Mouse (Mus musculus) heart, adult 11 months (tissue): ENCODE data around the gene Neurl4.
"Not testable (repeated sequence)": the region's sequence is repeated elsewhere in the genome, so short reads cannot be mapped to it uniquely, and the experiment has no call there.

Experiments used
- DNase-seq: peaks from one replicate; pipeline ENCODE4 v3.0.0; 2022

Gene Neurl4

GRCm38 (mm10) chr11:69934681-69935080 lies 33.8 kb downstream of the Neurl4 start:
- DNase-seq = no peak

DNA sequence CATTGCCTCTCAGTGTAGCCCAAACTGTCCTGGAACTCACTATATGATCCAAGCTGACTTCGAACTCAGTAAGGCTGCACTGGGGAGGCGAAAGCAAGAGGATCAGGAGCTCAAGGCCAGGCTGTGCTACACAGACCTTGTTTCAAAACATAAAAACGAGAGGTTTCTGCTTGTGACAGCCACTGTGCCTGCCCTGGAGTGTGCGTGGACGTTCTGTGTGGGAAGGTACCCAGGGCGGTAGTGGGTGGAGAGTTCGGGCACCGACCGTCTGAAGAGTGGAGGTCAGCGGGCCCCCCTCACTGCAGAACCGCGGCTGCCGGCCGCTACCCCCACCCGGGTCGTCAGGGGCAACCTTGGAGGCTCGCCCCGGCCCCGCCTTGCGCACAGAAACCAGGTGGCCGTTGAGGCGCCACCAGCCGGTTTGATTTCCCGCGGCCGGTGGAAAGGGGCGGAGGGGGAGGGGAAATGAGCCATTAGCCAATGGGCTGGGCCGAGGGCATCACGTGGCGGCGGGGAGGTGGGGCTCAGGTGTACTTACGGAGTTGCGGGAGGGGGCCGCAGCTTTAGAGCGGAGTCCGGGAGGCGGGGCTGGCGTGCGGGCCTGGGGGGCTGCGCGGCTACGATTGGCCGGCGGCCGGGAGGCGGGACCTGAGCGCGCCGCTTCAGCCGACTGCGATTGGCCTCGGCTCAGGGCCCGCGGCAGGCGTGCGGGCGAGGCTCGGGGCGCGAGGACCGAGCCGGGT lies 34.4 kb downstream of the Neurl4 start, which contains the start of gene Ybx2:
Gene Ybx2, plus strand, starts transcription at position 660 of the 743 bp plus-strand sequence.
- peak; percentile 99 for DNase-seq

GRCm38 (mm10) chr11:69936156-69936555 lies 35.3 kb downstream of the Neurl4 start:
- no peak for DNase-seq

DNA sequence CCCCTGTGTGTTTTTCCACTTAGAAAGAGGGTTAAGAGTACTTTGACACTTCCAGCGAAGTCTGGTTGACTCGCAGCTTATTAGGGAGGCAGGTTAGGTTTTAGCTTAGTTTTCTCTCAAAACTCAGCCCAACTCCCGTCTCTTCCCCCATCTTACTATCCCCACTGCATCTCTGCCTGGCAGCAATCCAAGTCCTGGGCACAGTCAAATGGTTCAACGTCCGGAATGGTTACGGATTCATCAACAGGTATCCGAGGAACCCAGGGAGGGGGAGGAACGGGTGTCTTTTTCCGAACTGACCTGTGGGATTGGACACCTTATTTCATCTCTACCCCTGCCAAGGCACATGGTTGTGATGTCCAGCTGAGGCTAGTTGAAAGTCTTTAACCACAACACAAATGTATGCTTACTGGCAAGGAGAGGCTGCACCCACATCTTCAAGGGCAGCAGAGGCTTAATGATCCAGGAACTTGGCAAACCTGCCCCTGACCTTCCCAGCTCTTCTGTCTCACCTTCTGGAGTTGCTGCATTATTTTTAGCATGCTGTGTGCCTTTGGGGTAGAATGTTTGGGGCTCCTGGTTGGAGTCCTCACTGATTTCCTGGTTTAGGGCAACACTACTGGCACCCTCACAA lies 36.0 kb downstream of the Neurl4 start:
- peak; percentile 93 for DNase-seq

- DNase-seq = peak; percentile 97
Measured at GRCm38 (mm10) chr11:69937385-69937784, 36.5 kb downstream of the Neurl4 start.

GRCm38 (mm10) chr11:69937834-69938233 lies 37.0 kb downstream of the Neurl4 start:
- no peak for DNase-seq

GRCm38 (mm10) chr11:69938401-69938979 lies 37.6 kb downstream of the Neurl4 start:
- DNase-seq = peak; percentile 92

GRCm38 (mm10) chr11:69939181-69939580 lies 38.3 kb downstream of the Neurl4 start:
- DNase-seq = peak; percentile 94

GRCm38 (mm10) chr11:69939731-69940130 lies 38.9 kb downstream of the Neurl4 start:
- peak; percentile 91 for DNase-seq

GRCm38 (mm10) chr11:69940962-69941361 lies 40.1 kb downstream of the Neurl4 start:
- peak; percentile 90 for DNase-seq

DNA sequence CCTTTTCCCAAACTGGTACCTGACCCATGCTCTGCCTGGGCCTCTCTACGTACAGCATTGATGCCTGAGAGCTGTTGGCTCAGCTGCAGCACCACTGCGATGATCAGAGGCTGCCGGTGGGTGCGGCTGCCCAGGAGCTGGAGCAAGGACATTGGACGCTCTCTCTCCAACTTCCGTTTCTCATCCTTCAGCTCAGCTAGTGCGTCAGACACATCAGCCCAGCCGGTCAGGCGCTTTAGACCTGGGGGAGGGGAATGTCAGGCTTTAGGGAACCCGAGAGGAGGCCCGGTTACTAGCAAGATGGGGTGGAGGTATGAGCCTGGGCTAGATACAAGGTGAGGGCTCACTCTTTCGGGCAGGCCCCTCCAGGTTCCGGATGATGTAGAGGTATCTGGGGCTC lies 44.3 kb downstream of the Neurl4 start:
- no peak for DNase-seq

GRCm38 (mm10) chr11:69945997-69946891 lies 45.4 kb downstream of the Neurl4 start:
- peak; percentile 93 for DNase-seq

DNA sequence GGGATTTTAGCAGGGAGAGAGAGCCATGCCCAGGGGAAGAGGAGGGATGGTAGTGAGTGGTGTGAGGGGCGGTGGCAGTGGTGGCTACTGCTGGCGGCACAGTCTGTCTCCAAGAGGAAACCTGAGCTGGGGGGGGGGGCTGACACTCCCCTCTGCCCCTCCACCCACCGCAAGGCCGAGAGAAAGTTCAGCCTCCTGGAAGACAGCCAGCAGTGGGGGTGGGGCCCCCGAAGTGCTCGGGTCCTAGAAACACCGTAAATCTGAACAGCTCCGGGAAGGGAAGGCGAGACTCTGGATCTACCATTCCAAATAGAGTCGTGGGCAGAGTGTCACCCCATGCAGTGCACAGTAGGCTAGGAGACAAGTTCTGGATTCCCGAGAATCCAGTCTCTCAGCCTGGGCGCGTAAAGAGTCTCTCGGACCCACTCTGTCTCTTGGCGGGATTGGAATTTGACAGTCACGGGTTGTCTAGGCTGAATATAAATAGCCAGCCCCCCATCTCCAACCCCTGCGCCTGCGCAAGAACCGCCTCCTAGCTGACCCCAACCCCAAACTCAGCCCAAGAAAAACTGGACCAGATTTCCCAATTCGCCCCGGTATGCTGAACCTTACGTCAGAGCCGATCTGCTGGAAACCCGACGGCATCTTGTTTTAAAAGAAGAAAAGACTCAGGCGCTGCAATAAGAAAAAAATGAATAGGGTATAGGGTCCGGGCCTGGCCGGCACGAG lies 46.6 kb downstream of the Neurl4 start:
- DNase-seq = peak; percentile 98

GRCm38 (mm10) chr11:69948066-69948762 lies 47.3 kb downstream of the Neurl4 start, which contains the start of gene Slc2a4:
Slc2a4 (minus strand) TSS chr11:69948188.
- peak; percentile 99 for DNase-seq

GRCm38 (mm10) chr11:69948763-69949150 lies 47.9 kb downstream of the Neurl4 start:
- DNase-seq = peak; percentile 99

GRCm38 (mm10) chr11:69950807-69951459 lies 50.1 kb downstream of the Neurl4 start:
- peak; percentile 76 for DNase-seq

- DNase-seq = no peak
Measured at GRCm38 (mm10) chr11:69952274-69952673, 51.4 kb downstream of the Neurl4 start.

GRCm38 (mm10) chr11:69953267-69953915 lies 52.5 kb downstream of the Neurl4 start:
- DNase-seq = no peak

DNA sequence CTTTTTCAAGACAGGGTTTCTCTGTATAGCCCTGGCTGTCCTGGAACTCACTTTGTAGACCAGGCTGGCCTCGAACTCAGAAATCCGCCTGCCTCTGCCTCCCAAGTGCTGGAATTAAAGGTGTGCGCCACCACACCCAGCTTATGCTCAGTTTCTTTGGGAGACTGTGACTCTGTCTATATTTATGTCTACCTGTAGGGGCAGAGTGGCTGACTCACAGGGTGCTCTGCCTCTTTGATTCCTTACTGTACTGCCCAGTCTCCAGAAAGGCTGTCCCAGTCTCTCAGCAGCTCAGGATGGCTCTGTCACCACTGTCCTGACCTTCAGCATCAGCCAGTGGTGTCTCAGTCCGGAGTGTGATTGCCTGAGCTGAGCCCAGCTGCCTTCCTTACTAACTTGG lies 54.7 kb downstream of the Neurl4 start:
- not testable (repeated sequence) for DNase-seq

DNA sequence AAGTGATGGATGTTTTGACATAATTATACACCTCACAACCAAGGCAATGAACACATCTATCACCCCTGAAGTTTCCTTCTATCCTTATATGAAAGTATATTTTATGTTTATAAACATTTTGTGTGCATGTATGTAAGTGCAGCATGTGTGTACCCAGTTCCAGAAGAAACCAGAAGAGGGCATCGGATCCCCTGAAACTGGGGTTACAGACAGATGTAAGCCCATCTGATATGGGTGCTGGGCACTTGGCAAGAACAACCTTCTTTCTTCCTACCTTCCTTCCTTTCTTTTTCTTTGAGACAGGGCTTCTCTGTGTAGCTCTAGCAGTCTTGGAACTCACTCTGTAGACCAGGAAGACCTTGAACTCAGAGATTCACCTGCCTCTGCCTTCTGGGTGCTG lies 55.3 kb downstream of the Neurl4 start:
- DNase-seq = no peak
